8 mouse cellular contexts compared by ENCODE assay signal in the genomic region with DNA sequence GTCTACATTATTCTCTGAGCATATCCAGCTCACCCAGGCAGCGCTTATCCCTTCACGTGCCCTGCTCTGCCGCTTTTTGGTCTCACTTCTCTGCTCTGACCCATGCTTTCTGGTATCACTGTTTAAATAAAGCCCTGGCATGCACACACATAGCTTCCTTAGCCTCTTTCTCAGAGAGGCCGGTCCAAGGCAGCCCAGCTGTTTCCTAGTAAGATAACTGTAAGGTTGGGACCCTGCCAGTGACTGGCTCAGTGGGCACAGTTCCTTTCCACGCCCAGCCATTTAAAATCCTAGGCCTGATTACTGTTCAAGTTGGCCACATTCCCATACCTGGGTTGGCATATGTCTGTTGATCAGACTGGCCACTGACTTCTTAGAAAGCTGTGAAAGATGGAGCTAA.
DNase-seq lines count a peak whose midpoint lies in the region; ATAC-seq and TF ChIP-seq lines count a peak whose summit lies in the region.

No protein-coding gene starts in this region.

- no peak overlapping the region for H3K4me3 ChIP-seq in lung, postnatal 0 days (ENCODE audit: low read depth, low read length)

- TF ChIP-seq CTCF in Patski (IDR thresholded peaks at IDR 0.05) = no peak
- TF ChIP-seq CTCF in lung, postnatal 0 days (IDR thresholded peaks at IDR 0.05) = no peak

- in situ Hi-C loops in Patski (cut with MboI; ENCODE audit: low pct_unique_long_range_greater_than_20kb) = no loop called here

- CTCF ChIA-PET in Patski (lab: Charles Lee) = no interaction called here

- 18% methylated on average over 5 of the region's 5 CpGs for WGBS in lung, postnatal 0 days

- POLR2A ChIA-PET in Patski (lab: Charles Lee) = no interaction called here

- H3K9me3 ChIP-seq in lung, postnatal 0 days (ENCODE audit: low read length) = no peaks in the 10 kb centered on the region

- peaks cover 5% of the 10 kb centered on the region for H3K27me3 ChIP-seq in Patski
- no peaks in the 10 kb centered on the region for H3K27me3 ChIP-seq in lung, postnatal 0 days (replicated peaks; ENCODE audit: insufficient read depth, low read length)

- peaks cover 3% of the 10 kb centered on the region; the same call in 1 of the 2 replicates for H3K4me1 ChIP-seq in lung, postnatal 0 days (ENCODE audit: insufficient read depth, low read depth, low read length)

- ATAC-seq in Patski = peak; percentile 46
- peak; percentile 77 for ATAC-seq in lung, postnatal 0 days

- intact Hi-C loops in heart, postnatal 25 days (cut with DNase I) = no loop called here
- intact Hi-C loops in heart, postnatal 14 days (cut with DNase I) = no loop called here
- intact Hi-C loops in gastrocnemius, postnatal 36 days (cut with DNase I) = no loop called here

- H3K9ac ChIP-seq in lung, postnatal 0 days (replicated peaks; ENCODE audit: low read depth) = no peak overlapping the region

- H3K36me3 ChIP-seq in lung, postnatal 0 days (ENCODE audit: insufficient read depth, low read length) = no peaks in the 10 kb centered on the region

- DNase-seq in heart, adult 11 months = peak; percentile 91
- DNase-seq in heart, postnatal 25 days (ENCODE audit: low spot score) = no peak
- no peak for DNase-seq in Patski (ENCODE audit: low read depth, low spot score)
- peak; percentile 44 to 51 for DNase-seq in heart, postnatal 14 days
- peak; percentile 70 for DNase-seq in lung, postnatal 0 days (ENCODE audit: low spot score)
- DNase-seq in gastrocnemius, postnatal 36 days = no peak
- no peak for DNase-seq in T-cell, adult 2 months (ENCODE audit: low spot score)
- no peak for DNase-seq in thymus, postnatal 4 days

- TF ChIP-seq EP300 in lung, postnatal 0 days (IDR thresholded peaks at IDR 0.05) = peak; percentile 88

- H3K27ac ChIP-seq in lung, postnatal 0 days (ENCODE audit: low read length) = peak overlapping the region; percentile 48

- H3K4me2 ChIP-seq in lung, postnatal 0 days (replicated peaks; ENCODE audit: low read depth, low read length) = 0 out of 2 replicates have a peak overlapping the region, but pooled peaks have one; percentile 9

Comparison
In these comparisons a context has a peak if more than half of its experiments do, and no peak if none do; other contexts are left out.
1. DNase-seq: peak in heart, adult 11 months (single experiment), heart, postnatal 14 days (2 of 2) and lung, postnatal 0 days (single experiment); none in heart, postnatal 25 days (single experiment), Patski (single experiment), gastrocnemius, postnatal 36 days (0 of 2), T-cell, adult 2 months (single experiment) and thymus, postnatal 4 days (single experiment).